Mouse (Mus musculus) frontal cortex, adult 2 months (tissue): ENCODE measurements at regions not wholly inside any gene's neighbourhood (a gene's known extent, or its start where the extent isn't known, plus 50 kb on each side); places are given as distances from the start of the nearest gene placed in this dataset.

Experiments used
- DNase-seq, 2 experiments: peaks; one replicate each; pipeline ENCODE4 v3.0.0; 2022; ENCODE audit warnings: low spot score in 1 of 2; ENCODE audit errors: extremely low spot score in 1 of 2

- no peak for DNase-seq
Observed at GRCm38 (mm10) chr10:98032661-98033060, 306.1 kb upstream of the C030005K15Rik start.

DNA sequence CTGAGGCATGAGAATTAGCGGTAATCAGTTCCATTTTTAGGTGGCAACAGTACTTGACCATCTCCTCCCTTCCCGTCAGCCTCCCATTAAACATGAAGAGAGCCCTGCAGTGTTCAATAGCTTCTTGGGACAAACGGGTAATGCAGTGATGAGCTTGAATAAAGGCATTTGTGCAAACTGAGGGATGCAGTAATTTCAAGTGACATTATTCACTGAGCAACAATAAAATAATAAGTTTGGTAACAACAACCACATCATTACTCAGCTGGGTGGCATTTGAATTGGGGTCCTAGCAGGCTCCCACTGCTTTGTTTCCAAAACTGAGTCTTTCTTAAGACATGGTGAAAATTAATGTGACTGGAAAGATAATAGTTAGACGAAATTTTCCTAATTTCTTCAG lies 315.2 kb upstream of the C030005K15Rik start:
- no peak for DNase-seq

DNA sequence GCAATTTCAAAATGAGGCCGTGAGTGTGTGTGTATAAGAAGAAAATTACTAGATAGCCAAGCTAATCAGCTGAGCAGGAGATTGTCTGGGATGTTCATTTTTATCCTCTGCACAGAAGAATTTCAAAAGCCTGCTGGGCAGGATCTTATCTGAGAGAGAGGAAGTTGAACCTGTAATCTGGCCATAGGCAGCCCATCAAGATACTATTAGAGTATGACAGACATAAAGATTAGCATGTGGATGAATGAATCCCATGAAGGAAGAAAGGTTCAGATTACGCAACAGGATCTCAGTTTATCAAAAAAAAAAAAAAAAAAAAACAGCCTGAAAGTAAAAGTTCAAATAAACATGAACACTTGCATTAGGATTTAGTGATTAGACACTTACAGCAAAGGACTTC lies 317.3 kb upstream of the C030005K15Rik start:
- DNase-seq: no peak

GRCm38 (mm10) chr10:98044579-98044978 lies 318.0 kb upstream of the C030005K15Rik start:
- no peak for DNase-seq

DNA sequence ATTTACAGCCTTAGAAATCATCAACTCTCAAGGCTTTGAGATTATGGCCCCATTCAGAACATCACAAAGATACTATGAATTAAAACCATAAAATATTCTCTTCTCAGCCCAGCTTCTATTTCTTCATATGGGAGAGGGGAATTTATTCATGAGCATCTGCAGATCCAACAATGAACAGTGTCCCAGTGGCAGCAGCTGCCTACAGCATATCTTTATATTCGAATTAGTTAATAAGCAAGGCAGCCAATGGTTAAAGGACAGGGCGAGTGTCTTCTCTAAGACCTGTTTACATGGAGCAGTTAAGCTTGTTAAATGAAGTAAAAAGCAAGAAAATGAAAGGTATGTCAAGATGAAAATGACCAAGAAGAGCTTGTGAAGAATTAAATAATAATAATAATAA lies 346.9 kb upstream of the C030005K15Rik start:
- DNase-seq: no peak

DNA sequence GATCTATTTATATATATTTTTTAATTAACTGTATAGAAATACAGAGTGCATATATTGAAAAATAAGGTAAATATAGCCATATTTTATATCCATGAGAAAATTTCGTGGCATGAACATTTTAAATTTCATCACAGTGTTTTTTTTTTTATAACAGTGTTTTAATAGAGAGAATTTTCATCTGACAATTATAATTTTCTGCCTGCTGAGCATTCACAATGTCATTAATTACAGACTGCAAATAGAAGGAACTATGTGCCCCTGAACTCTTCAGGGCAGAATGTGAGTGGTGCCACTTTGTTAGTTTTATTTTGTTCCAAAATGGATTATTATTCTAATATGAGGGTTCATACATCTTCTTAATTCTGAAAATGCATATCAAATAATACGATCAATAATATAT lies 358.3 kb upstream of the C030005K15Rik start:
- DNase-seq: no peak

DNA sequence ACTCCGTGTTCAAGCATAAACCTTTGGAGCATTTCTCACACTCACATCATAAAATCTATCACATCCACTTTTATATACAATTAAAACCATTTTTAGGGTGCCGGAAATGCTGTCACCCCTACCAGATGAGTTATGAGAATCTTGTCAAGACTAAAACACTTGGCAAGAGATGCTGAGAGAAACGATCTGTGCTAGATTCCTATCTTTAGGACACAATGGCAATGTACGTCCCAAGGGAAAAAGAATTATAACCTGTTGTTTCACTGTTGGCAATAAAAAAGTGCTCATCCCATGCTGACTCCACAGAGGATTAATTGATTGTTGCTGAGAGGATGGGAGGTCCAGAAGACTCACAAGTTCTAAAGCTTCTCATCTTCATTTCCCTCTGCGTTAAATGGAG lies 389.7 kb upstream of the C030005K15Rik start:
- no peak for DNase-seq

- no peak for DNase-seq
Observed at GRCm38 (mm10) chr10:98125713-98126112, 399.2 kb upstream of the C030005K15Rik start.

DNA sequence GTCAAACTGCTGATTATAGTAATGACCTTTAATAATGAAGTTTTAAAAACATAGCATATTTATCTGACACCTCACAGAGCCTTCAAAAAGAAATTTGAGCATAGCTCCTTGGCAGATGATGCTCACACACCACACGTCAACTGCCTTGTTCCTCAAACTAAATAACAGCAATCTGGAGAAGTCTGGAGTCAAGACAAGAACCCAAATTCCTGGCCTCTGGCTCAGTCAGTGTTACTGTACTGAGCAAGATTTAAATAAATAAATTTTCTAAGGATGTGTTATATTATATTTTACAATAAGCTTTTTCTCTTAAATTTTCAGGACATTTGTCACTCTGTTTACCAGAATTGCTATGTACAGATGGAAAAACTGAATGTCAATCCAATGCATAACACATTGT lies 408.5 kb upstream of the C030005K15Rik start:
- no peak for DNase-seq

GRCm38 (mm10) chr10:98145773-98146172 lies 419.2 kb upstream of the C030005K15Rik start:
- DNase-seq: no peak

DNA sequence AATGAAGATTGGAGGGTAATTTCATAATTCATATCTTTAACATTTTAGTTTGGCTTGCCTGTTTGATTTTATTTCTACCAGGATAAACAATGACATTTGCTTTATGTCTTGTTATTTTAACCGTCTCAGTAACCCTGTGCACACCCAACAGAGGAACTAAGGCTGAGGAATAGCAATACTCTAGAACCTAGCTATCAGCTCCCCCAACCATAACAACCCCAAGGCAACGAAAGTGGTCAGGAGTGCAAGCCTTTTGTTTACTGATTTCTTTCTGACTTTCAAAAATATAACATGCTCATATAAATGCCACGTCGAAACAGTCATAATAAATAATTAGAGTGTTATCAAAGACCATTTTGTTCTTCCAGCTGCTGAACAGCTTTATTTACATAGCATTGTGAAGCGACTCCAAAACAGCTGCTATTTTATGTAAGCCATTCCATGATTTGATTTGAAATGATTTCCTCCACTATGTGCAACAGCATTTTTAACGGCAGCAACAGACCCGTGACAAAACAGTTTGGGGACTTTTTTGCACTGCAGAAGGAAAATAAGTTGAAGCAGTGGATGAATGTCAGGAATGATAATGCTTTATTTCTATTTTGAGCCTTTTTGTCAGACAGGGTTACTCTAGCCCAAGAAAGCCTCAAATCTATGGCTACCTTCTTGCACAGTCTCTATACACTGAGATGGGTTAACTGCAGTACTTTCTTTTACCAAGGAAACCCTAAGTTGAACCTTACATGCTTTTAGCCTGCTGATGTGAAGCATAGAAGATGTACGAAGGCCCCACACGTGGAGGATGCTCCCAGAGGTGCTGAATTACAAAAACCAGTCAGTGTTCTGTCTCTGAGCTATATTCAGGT lies 420.7 kb upstream of the C030005K15Rik start:
- DNase-seq: no peak

DNA sequence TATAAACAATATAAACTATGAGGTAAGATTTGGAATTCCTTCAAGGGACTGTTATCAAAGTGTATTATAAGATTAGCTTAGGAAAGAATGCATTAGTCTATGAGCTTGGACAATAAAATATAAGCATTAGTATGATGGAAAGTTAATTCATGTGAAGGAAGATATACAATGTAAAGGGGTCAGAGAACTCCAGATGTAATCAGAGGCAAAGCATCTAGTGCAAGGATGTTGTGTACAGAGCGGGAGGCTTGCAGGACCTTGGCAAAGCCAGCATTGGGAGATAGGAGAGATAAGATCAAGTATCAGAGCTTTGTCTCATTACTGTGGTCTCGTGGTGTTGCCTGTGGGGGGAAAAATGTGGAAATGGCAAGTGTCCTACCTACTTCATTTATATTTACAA lies 429.4 kb upstream of the C030005K15Rik start:
- DNase-seq: no peak

DNA sequence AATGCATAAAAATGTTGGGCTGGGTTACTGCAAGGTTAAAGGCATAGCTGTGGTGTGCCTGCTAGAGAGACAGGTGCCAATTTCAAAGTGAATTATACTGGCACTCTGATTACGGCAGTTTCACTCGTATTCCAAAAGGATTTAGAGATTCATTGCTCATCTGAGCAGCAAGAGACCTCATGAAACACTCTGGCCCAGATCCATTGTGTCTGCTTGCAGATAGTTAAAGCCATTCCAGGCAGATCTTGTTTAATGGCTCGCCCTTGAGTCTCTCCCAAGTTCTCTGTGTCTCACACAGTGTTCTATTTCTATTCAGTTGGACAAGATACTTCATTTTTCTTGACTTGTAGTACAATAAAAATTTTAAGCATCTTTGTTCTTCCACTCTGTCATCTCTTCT lies 459.1 kb upstream of the C030005K15Rik start:
- DNase-seq: no peak

DNA sequence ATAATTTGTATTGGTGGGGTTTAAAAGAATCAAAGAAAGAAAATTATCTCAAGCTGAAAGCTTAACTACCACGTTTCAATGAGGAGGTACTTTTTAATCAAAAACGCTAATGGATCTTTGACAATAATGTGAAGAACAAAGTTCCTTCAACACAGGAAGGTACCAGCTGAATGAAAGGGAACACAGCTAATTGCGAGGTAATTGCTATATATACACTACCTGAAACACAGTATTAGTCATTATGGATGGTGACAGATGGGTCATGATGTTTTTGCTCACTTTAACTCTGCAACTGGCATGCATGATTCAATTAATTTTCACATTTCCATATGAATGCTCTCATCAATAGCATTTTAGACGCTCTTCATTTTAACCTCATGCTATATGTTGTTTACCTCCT lies 470.3 kb upstream of the C030005K15Rik start:
- DNase-seq: no peak

DNA sequence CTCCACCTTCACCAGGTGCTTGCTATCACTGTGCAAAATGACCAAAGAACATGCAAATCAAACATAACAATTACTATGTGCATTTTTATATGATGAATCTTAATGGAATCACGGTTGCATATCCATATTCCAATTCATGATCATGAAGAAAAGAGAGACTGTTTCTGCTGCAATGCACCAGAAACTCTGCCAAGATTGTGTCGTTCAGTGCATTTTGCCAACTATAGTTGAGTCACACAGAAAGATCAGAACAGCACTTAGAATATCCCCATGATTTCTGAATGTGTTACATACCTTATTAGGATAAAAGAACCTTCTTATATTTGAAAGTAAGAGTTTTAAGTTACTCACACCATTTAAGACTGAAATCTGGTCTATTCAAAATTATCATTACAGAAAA lies 483.7 kb upstream of the C030005K15Rik start:
- DNase-seq: peak; percentile 7 to 52

DNA sequence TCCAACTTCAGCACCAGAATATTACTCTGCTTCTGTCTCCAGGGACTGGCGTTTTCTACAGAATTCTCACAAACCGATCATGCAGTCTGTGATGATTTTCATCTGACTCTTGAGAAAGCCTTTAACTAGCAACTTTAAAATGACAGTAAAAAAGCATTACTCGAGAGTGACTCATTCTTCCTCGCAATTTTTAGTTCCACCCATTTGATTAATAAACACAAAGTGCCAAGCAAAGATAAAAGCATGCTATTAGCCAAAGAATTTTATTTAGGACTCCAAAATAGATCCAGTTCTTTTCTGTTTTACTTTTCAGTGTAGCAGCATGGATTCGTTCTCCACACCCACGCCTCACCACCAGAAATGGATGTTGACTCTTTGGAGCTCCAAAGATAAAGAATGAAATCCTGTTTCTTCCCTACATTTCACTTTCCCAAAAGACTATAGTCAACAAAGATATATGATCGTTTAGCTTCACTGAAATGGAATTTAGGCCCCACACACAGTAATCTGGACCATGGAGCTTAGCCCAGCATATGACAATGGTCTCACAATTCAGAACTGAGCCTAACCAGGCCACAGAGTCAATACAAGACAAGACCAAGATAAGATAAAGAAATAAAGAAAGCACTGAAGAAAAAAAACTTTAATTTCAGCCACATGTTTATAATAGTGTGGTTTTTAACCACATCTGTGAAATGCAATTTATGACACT lies 486.5 kb upstream of the C030005K15Rik start:
- DNase-seq: peak; percentile 13 to 57

DNA sequence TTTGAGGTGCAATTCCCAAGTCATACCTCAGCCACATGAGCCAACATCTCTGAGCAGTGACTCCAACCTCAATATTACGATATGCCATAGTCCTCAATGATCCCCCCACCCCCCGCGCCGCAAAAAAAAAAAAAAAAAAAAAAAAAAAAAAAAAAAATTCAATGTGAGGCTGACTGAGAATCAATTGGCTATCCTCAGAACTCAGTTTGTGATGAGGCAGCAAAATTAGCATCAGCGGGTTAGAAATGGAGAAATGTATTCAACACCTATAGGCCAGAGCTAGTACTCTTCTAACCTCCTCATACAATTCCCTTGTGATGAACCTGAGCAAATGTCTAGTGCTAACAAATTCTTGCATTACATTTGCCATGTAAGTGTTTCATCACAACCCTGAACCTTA lies 504.5 kb upstream of the C030005K15Rik start:
- no peak for DNase-seq

DNA sequence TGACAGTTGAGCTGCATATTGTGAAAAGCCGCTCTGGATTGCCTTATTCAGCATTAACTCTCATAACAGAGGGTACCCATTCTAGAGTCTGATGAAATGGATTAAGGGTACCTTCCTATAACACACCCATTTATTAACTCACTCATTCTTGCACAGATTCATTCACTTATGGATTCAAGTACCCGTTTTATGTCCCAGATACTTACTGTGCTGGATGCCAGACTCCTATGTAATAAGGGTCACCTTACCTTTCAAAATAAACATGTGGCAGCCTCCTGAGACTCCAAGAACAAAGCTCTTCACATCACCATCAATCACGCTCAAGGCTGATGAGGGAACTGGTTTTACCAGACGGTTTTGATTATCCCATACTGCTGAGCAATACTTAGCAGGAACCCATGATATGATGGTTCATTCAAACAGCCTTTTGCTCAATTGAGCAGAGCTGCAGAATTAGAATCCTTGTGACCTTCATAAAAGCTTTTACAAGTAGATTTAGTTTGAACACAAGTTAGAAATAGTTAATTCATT lies 505.2 kb upstream of the C030005K15Rik start:
- DNase-seq: no peak

GRCm38 (mm10) chr10:98248311-98248710 lies 521.8 kb upstream of the C030005K15Rik start:
- no peak for DNase-seq

- DNase-seq: no peak
Observed at GRCm38 (mm10) chr10:98257980-98258707, 531.6 kb upstream of the C030005K15Rik start.

GRCm38 (mm10) chr10:98259283-98259682 lies 532.7 kb upstream of the C030005K15Rik start:
- no peak for DNase-seq
